Mouse (Mus musculus) Patski (cell line): ENCODE measurements around the gene Wdr81. TPM values are rescaled to one million over a fixed set of nuclear protein-coding genes. Genes with fewer than 3 reads are reported as not detected.

Experiments used
- ATAC-seq: fragments of 100-300 bp; one replicate; pipeline ENCODE4 v1.8.0; 2021
- CTCF ChIA-PET: fragments of 350-600 bp; sonication (Branson Sonifier 250); formaldehyde crosslinking; loops from one replicate; lab custom pipeline; 2022; ENCODE audit warnings: inconsistent platforms; lab: Charles Lee
- POLR2A ChIA-PET: fragments of 350-600 bp; sonication (Branson Sonifier 250); formaldehyde crosslinking; loops from one replicate; lab custom pipeline; 2022; ENCODE audit warnings: antibody characterized with exemption, inconsistent platforms; lab: Charles Lee
- DNase-seq: peaks from one replicate; pipeline ENCODE4 v3.0.0-alpha.2; 2011; ENCODE audit warnings: low read depth, low spot score
- H3K27me3 ChIP-seq: fragments of 371-371 bp; one replicate; pipeline ENCODE4 v1.5.1; 2021
- CTCF ChIP-seq: fragments of 100-300 bp; IDR thresholded peaks from one replicate; pipeline ENCODE4 v1.5.1; 2021
- in situ Hi-C: fragments of 300-500 bp; cut with MboI; formaldehyde crosslinking; loops from 3 replicates; pipeline ENCODE4 v1.11.1; 2018; ENCODE audit warnings: low pct_unique_long_range_greater_than_20kb, mixed read lengths
- polyA plus RNA-seq: library from polyadenylated mRNA; unstranded; gene quantifications from one replicate; pipeline ENCODE4 v1.2.3, GENCODE M21; 2021

Gene Wdr81
- polyA plus RNA-seq, 1 experiment from 2014 or later: 28.9 TPM

DNA sequence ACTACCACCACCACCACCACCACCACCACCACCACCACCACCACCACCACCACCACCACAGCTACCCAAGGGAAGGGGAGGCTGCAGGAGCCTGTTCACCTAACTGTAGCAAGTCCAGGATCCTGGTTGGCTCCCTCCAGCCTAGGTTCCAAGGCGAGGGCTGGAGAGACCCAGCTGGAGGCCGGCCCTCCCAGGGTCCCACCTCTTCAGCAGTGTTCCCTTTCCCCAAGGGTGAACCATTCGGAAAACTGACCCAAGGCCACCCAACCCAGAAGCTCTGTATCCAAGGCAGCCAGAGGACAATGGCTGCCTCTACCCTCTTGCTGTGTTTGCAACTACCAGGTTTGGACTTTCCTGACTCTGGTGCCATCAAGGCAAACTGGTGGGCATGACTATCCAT, 14.6 kb downstream of the Wdr81 start:
- no peak for TF ChIP-seq CTCF
- no peak for DNase-seq
- ChIA-PET POLR2A (interaction anchor here (0.8 kb wide), 1 partner anchor 11 kb away, joined by 3 read pairs; no protein-coding TSS in a partner anchor), CTCF (interaction anchor here (1.1 kb wide), 1 partner anchor 36 kb away, joined by 3 read pairs; no protein-coding TSS in a partner anchor)
- no peaks in the 10 kb centered on the region for H3K27me3 ChIP-seq
- no peak for ATAC-seq
- in situ Hi-C loops: no loop called here

DNA sequence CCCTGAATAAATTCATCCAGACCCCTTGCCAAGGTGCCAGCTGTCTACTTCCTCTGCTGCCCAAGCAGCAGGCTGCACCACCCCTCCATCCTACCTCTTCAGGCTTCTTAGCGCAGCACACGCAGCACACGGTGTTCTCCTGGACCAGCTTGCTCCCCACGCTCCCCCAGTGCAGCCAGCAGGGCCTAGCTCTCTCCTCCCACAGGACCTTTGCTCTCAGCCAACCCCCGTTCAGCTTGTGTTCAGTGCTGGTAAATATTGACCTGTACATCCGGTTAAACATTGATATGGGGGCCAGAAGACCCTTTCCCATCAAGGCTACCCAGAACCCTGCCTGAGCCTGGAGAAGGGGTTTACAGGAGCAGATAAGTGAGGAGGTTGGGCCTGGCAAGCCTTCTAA, 15.2 kb downstream of the Wdr81 start, which contains the start of gene Serpinf2:
Gene Serpinf2 (minus strand): TSS at position 229 of the 400 bp plus-strand sequence.
- DNase-seq (no peak), ATAC-seq (no peak)
- in situ Hi-C loops: no loop called here
- ChIA-PET POLR2A (interaction anchor here (0.8 kb wide), 1 partner anchor 11 kb away, joined by 3 read pairs; no protein-coding TSS in a partner anchor), CTCF (interaction anchor here (1.1 kb wide), 1 partner anchor 35 kb away, joined by 3 read pairs; no protein-coding TSS in a partner anchor)
- no peaks in the 10 kb centered on the region for H3K27me3 ChIP-seq
- TF ChIP-seq CTCF: no peak

DNA sequence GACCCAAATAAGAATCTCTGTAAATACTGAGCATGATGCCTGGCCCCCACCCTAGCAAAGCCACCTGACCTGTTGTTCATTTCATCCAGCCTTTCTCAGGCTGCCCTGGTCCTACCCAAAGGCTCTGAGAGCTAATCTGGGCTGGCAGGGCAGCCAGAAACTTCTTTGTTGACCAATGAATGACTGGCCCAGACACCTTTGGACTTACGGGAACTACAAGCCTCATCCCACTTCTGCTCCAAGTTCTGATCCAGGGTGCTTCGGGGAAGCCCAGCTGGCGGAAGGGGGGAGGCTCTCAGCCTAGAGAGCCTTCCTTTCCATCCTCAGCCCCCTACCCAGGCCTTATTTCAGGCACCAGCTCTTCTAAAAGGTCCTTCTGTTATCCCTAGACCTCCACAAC, 15.7 kb downstream of the Wdr81 start:
- in situ Hi-C loops: no loop called here
- ATAC-seq (no peak), DNase-seq (no peak)
- no peaks in the 10 kb centered on the region for H3K27me3 ChIP-seq
- no peak for TF ChIP-seq CTCF
- ChIA-PET POLR2A (no interaction called here), CTCF (interaction anchor here (1.1 kb wide), 1 partner anchor 35 kb away, joined by 3 read pairs; no protein-coding TSS in a partner anchor)

DNA sequence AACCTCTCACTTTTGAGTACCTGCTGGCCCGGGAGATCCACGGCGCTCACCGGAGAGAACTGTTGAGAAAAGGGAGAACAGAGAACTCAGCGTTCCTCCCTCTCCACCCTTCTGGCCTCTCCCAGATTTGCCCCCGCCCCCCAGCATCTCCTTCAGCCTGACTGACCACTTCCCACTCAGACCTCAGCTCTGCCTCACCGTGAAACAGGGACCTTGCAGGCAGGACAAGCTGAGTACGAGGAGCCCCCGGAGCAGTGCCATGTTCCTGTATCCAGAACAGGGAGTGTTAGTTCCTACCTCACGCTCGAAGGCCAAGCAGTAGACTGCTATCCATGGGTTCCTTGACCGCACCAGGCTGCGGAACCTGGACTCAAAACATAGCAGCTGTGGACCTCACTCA, 16.3 kb downstream of the Wdr81 start:
- in situ Hi-C loops: no loop called here
- CTCF ChIA-PET: no interaction called here
- no peak for ATAC-seq
- DNase-seq: no peak
- H3K27me3 ChIP-seq: no peaks in the 10 kb centered on the region
- TF ChIP-seq CTCF: no peak
- POLR2A ChIA-PET: no interaction called here

DNA sequence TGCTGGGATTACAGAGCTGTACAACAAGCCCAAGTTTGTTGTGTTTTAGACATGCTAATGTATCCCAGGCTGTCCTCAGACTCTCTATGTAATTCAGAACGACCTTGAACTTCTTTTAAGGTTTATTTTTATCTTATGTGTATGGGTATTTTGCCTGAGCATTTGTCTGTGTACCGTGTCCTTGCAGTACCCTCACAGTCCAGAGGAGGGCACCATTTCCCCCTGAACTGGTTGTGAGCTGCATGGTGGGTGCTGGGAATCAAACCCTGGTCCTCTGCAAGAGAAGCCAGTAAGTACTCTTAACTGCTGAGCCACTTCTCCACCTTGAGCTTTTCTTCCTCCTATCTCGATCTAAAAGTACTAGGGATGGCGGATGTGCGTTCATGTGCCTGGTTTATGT, 20.4 kb downstream of the Wdr81 start:
- in situ Hi-C loops: no loop called here
- ATAC-seq: no peak

DNA sequence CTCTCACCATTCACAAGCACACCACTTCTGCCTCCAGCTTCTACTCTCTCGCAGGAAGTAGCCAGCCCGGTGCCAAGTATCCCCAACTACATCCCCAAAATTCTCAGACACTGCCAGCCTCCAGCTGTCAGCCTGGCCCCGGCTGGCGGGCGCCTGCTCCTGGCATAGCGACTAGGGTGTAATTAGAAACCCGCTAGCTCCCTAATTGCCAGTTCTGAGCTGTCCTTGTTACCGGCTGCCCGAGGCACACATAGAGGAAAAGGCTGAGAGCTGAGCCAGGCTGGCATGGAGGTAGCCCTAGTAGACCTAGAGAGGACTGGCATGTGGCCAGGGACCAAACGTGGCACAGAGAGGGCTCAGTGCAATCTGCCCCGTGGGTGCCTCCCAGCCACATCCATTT, 23.2 kb downstream of the Wdr81 start:
- ChIA-PET POLR2A (no interaction called here), CTCF (no interaction called here)
- DNase-seq (no peak), ATAC-seq (no peak)
- no peaks in the 10 kb centered on the region for H3K27me3 ChIP-seq
- in situ Hi-C loops: no loop called here
- TF ChIP-seq CTCF: no peak

More for the DNA sequence above, 20.4 kb downstream of the Wdr81 start:
- ChIA-PET CTCF (interaction anchor here (1.2 to 1.8 kb wide), 3 partner anchors 19 to 32 kb away, joined by 3 to 6 read pairs (median 3); no protein-coding TSS in a partner anchor), POLR2A (interaction anchor here (0.7 to 1.0 kb wide), 4 partner anchors 13 to 138 kb away, joined by 3 to 5 read pairs (median 4); no protein-coding TSS in a partner anchor)
- no peaks in the 10 kb centered on the region for H3K27me3 ChIP-seq
- no peak for DNase-seq
- no peak for TF ChIP-seq CTCF

DNA sequence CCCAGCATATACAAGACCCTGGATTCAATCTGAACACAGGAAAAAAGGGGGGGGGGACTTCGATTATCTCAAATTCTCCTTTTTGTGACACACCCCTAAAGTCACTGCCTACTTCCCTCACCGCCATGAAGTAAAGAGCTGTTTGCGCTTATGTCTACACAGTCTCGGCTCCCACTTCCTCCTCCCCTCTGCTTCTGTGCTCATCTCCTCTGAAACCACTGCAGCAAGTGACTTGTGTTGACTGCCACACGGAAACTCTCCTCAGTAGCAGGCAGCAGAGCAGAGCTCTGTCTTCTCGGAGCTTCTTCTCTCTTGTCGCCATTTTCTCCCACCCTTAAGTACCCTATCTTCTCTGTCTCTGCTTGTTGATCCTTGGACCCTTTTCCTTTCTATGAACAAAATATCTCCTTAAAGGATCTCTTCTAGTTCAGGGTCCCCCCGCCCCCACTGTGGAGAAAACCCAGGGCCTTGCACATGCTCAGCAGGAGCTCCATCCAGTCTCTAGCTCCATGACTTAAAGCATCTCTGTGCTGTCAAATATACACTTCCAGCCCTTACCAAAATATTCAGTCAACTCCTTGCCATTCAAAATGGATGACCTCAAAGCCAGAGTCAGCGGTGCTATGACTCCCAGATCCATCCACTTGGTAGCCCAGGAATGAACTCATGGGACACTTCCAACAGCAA, 25.4 kb downstream of the Wdr81 start:
- CTCF ChIA-PET: interaction anchor here (1.2 kb wide), 1 partner anchor 18 kb away, joined by 3 read pairs; no protein-coding TSS in a partner anchor
- in situ Hi-C loops: no loop called here
- no peak for ATAC-seq
- POLR2A ChIA-PET: interaction anchor here (1.0 kb wide), 2 partner anchors 10 to 68 kb away, joined by 3 read pairs; partner anchors contain the start of gene Serpinf2
- no peak for DNase-seq
- no peak for TF ChIP-seq CTCF
- H3K27me3 ChIP-seq: no peaks in the 10 kb centered on the region

DNA sequence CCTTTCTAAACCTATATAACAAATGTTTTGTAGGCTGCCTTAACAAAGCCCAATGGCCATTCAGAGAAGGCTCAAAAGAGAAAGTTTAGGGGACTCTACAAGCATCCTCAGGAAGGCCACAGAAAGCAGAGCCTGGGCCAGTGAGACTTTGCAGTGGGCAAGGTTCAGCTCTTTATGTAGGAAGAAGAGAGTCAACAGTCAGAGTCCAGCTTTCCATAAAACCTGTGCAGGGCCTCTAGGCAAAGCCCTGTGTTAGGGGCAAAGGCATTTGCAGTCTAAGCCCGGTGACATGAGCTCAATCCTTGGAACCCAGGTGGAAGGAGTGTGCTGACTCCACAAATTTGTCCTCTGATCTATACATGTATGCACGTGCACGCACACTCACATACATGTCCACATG, 30.1 kb downstream of the Wdr81 start:
- no peak for ATAC-seq
- CTCF ChIA-PET: no interaction called here
- in situ Hi-C loops: no loop called here

DNA sequence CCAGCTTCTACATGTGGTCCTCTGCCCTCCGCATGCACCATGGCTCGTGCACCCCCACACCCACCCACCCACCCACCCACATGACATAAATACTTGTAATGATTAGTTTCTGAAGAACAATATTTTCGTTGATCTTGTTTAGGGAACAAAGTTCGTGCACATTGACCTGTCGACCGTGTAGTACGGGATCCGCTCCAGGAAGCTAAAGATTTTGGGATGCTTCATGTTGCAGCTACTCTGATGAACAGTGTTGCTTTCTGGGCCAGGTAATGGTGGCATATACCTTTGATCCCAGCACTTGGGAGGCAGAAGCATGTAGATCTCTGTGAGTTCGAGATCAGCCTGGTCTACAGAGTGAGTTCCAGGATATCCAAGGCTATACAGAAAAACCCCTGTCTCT, 30.5 kb downstream of the Wdr81 start:
- CTCF ChIA-PET: no interaction called here
- POLR2A ChIA-PET: interaction anchor here (1.4 kb wide), 1 partner anchor 12 kb away, joined by 4 read pairs; no protein-coding TSS in a partner anchor
- no peaks in the 10 kb centered on the region for H3K27me3 ChIP-seq
- TF ChIP-seq CTCF: no peak
- ATAC-seq (no peak), DNase-seq (no peak)
- in situ Hi-C loops: no loop called here

More for the DNA sequence above, 30.1 kb downstream of the Wdr81 start:
- TF ChIP-seq CTCF: no peak
- POLR2A ChIA-PET: interaction anchor here (1.4 kb wide), 1 partner anchor 11 kb away, joined by 4 read pairs; no protein-coding TSS in a partner anchor
- H3K27me3 ChIP-seq: no peaks in the 10 kb centered on the region
- no peak for DNase-seq

DNA sequence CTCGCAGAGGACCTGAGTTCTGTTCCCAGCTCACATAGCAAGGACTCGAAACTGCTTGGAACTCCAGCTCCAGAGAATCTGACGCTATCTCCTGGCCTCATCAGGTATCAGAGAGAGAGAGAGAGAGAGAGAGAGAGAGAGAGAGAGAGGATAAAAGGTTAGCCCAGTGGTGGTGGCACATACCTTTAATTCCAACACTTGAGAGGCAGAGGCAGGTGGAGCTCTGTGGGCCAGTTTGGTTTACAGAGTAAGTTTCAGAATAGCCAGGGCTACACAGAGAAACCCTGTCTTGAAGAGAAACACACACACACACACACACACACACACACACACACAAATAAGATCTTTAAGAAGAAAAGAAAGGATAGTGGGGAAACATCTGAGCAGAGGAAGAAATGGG, 31.4 kb downstream of the Wdr81 start:
- in situ Hi-C loops: no loop called here
- ATAC-seq (no peak), DNase-seq (no peak)

More for the DNA sequence above, 31.4 kb downstream of the Wdr81 start:
- POLR2A ChIA-PET: no interaction called here
- TF ChIP-seq CTCF: no peak
- no peaks in the 10 kb centered on the region for H3K27me3 ChIP-seq
- CTCF ChIA-PET: interaction anchor here (1.6 kb wide), 1 partner anchor 11 kb away, joined by 4 read pairs; no protein-coding TSS in a partner anchor
